Mouse (Mus musculus): ENCODE data around the gene Apba2. TPM values are rescaled to one million over a fixed set of nuclear protein-coding genes. Genes with fewer than 3 reads are reported as not detected.

Gene Apba2
- polyA plus RNA-seq, 1 experiment, result not detected

- no peak overlapping the region for H3K4me3 ChIP-seq (ENCODE audit: insufficient read depth, low read length)
- H3K27ac ChIP-seq (ENCODE audit: insufficient read depth, low read depth, low read length), result no peak overlapping the region
- H3K4me1 ChIP-seq (ENCODE audit: control insufficient read depth, insufficient read depth, low read length), result no peaks in the 10 kb centered on the region
- TF ChIP-seq CTCF (IDR thresholded peaks at IDR 0.05; ENCODE audit: low read depth, low read length), result no peak
- TF ChIP-seq POLR2A (IDR thresholded peaks at IDR 0.05; ENCODE audit: borderline replicate concordance, low read depth, low read length), result no peak
Observed at GRCm38 (mm10) chr7:64755141-64755540, 253.6 kb downstream of the Apba2 start.

- H3K4me3 ChIP-seq (ENCODE audit: insufficient read depth, low read length), result no peak overlapping the region
- H3K4me1 ChIP-seq (ENCODE audit: control insufficient read depth, insufficient read depth, low read length), result no peaks in the 10 kb centered on the region
- H3K27ac ChIP-seq (ENCODE audit: insufficient read depth, low read depth, low read length), result no peak overlapping the region
- TF ChIP-seq CTCF (IDR thresholded peaks at IDR 0.05; ENCODE audit: low read depth, low read length) (no peak), POLR2A (IDR thresholded peaks at IDR 0.05; ENCODE audit: borderline replicate concordance, low read depth, low read length) (no peak)
Observed at GRCm38 (mm10) chr7:64765595-64765994, 264.1 kb downstream of the Apba2 start.

GRCm38 (mm10) chr7:64769768-64770167 lies 268.3 kb downstream of the Apba2 start:
- Histone ChIP-seq H3K27ac (ENCODE audit: insufficient read depth, low read depth, low read length) (no peak overlapping the region), H3K4me1 (ENCODE audit: control insufficient read depth, insufficient read depth, low read length) (no peaks in the 10 kb centered on the region), H3K4me3 (ENCODE audit: insufficient read depth, low read length) (no peak overlapping the region)
- TF ChIP-seq POLR2A (IDR thresholded peaks at IDR 0.05; ENCODE audit: borderline replicate concordance, low read depth, low read length) (no peak), CTCF (IDR thresholded peaks at IDR 0.05; ENCODE audit: low read depth, low read length) (no peak)

- Histone ChIP-seq H3K4me1 (ENCODE audit: control insufficient read depth, insufficient read depth, low read length) (no peaks in the 10 kb centered on the region), H3K4me3 (ENCODE audit: insufficient read depth, low read length) (no peak overlapping the region), H3K27ac (ENCODE audit: insufficient read depth, low read depth, low read length) (no peak overlapping the region)
- TF ChIP-seq CTCF (IDR thresholded peaks at IDR 0.05; ENCODE audit: low read depth, low read length) (no peak), POLR2A (IDR thresholded peaks at IDR 0.05; ENCODE audit: borderline replicate concordance, low read depth, low read length) (no peak)
Observed at GRCm38 (mm10) chr7:64770779-64771390, 269.4 kb downstream of the Apba2 start.

GRCm38 (mm10) chr7:64773465-64773864 lies 272.0 kb downstream of the Apba2 start:
- H3K27ac ChIP-seq (ENCODE audit: insufficient read depth, low read depth, low read length), result no peak overlapping the region
- no peaks in the 10 kb centered on the region for H3K4me1 ChIP-seq (ENCODE audit: control insufficient read depth, insufficient read depth, low read length)
- TF ChIP-seq POLR2A (IDR thresholded peaks at IDR 0.05; ENCODE audit: borderline replicate concordance, low read depth, low read length) (no peak), CTCF (IDR thresholded peaks at IDR 0.05; ENCODE audit: low read depth, low read length) (no peak)
- no peak overlapping the region for H3K4me3 ChIP-seq (ENCODE audit: insufficient read depth, low read length)

GRCm38 (mm10) chr7:64776708-64777489 lies 275.4 kb downstream of the Apba2 start:
- TF ChIP-seq CTCF (IDR thresholded peaks at IDR 0.05; ENCODE audit: low read depth, low read length) (no peak), POLR2A (IDR thresholded peaks at IDR 0.05; ENCODE audit: borderline replicate concordance, low read depth, low read length) (no peak)
- Histone ChIP-seq H3K4me1 (ENCODE audit: control insufficient read depth, insufficient read depth, low read length) (no peaks in the 10 kb centered on the region), H3K4me3 (ENCODE audit: insufficient read depth, low read length) (no peak overlapping the region), H3K27ac (ENCODE audit: insufficient read depth, low read depth, low read length) (no peak overlapping the region)

- Histone ChIP-seq H3K4me3 (ENCODE audit: insufficient read depth, low read length) (no peak overlapping the region), H3K27ac (ENCODE audit: insufficient read depth, low read depth, low read length) (no peak overlapping the region), H3K4me1 (ENCODE audit: control insufficient read depth, insufficient read depth, low read length) (no peaks in the 10 kb centered on the region)
- no peak for TF ChIP-seq CTCF (IDR thresholded peaks at IDR 0.05; ENCODE audit: low read depth, low read length)
- no peak for TF ChIP-seq POLR2A (IDR thresholded peaks at IDR 0.05; ENCODE audit: borderline replicate concordance, low read depth, low read length)
Observed at GRCm38 (mm10) chr7:64779501-64779900, 278.0 kb downstream of the Apba2 start.

- H3K4me3 ChIP-seq (ENCODE audit: insufficient read depth, low read length), result no peak overlapping the region
- H3K4me1 ChIP-seq (ENCODE audit: control insufficient read depth, insufficient read depth, low read length), result no peaks in the 10 kb centered on the region
- TF ChIP-seq POLR2A (IDR thresholded peaks at IDR 0.05; ENCODE audit: borderline replicate concordance, low read depth, low read length) (no peak), CTCF (IDR thresholded peaks at IDR 0.05; ENCODE audit: low read depth, low read length) (no peak)
- H3K27ac ChIP-seq (ENCODE audit: insufficient read depth, low read depth, low read length), result no peak overlapping the region
Observed at GRCm38 (mm10) chr7:64785040-64785439, 283.5 kb downstream of the Apba2 start.

- Histone ChIP-seq H3K4me1 (ENCODE audit: control insufficient read depth, insufficient read depth, low read length) (no peaks in the 10 kb centered on the region), H3K4me3 (ENCODE audit: insufficient read depth, low read length) (no peak overlapping the region), H3K27ac (ENCODE audit: insufficient read depth, low read depth, low read length) (no peak overlapping the region)
- TF ChIP-seq POLR2A (IDR thresholded peaks at IDR 0.05; ENCODE audit: borderline replicate concordance, low read depth, low read length) (no peak), CTCF (IDR thresholded peaks at IDR 0.05; ENCODE audit: low read depth, low read length) (no peak)
Observed at GRCm38 (mm10) chr7:64791145-64791544, 289.6 kb downstream of the Apba2 start.

GRCm38 (mm10) chr7:64792031-64792430 lies 290.5 kb downstream of the Apba2 start:
- no peak overlapping the region for H3K27ac ChIP-seq (ENCODE audit: insufficient read depth, low read depth, low read length)

More at GRCm38 (mm10) chr7:64792031-64792430, 290.5 kb downstream of the Apba2 start:
- Histone ChIP-seq H3K4me3 (ENCODE audit: insufficient read depth, low read length) (no peak overlapping the region), H3K4me1 (ENCODE audit: control insufficient read depth, insufficient read depth, low read length) (no peaks in the 10 kb centered on the region)
- TF ChIP-seq POLR2A (IDR thresholded peaks at IDR 0.05; ENCODE audit: borderline replicate concordance, low read depth, low read length) (no peak), CTCF (IDR thresholded peaks at IDR 0.05; ENCODE audit: low read depth, low read length) (no peak)
